In genomic region chr14:99044096-99044495, GRCm38 (mm10) we compare ENCODE assay signal across 9 mouse cellular contexts. TPM values are rescaled to one million over a fixed set of nuclear protein-coding genes. Genes with fewer than 3 reads are reported as not detected.
DNase-seq lines count a peak whose midpoint lies in the region; ATAC-seq and TF ChIP-seq lines count a peak whose summit lies in the region.
"Had no signal": no experiment of that assay in that cellular context is flagged by ENCODE, and none has a peak within 500 bp of the region (broad histone marks: within the 10 kb centered on the region; RNA-seq: fewer than 3 reads in every experiment).

No protein-coding gene starts in this region.

- H3K9me3 ChIP-seq in kidney, embryonic 16.5 days (ENCODE audit: low read length), result no peaks in the 10 kb centered on the region
- H3K9me3 ChIP-seq in embryonic facial prominence, embryonic 13.5 days, result no peaks in the 10 kb centered on the region
- H3K9me3 ChIP-seq in intestine, embryonic 15.5 days, result no peaks in the 10 kb centered on the region

- H3K4me1 ChIP-seq in kidney, embryonic 16.5 days (ENCODE audit: insufficient read depth, low read length), result peaks cover 44% of the 10 kb centered on the region
- H3K4me1 ChIP-seq in embryonic facial prominence, embryonic 13.5 days, result peaks cover 35% of the 10 kb centered on the region
- H3K4me1 ChIP-seq in intestine, embryonic 15.5 days (replicated peaks), result peaks cover 14% of the 10 kb centered on the region

- H3K9ac ChIP-seq in kidney, embryonic 16.5 days (replicated peaks; ENCODE audit: low read length), result peak overlapping the region; percentile 10
- H3K9ac ChIP-seq in embryonic facial prominence, embryonic 13.5 days, result peak overlapping the region; percentile 37
- no peak overlapping the region for H3K9ac ChIP-seq in intestine, embryonic 15.5 days

- TF ChIP-seq CTCF in gastrocnemius, adult 2 months (IDR thresholded peaks at IDR 0.05), result no peak

- intact Hi-C loops in gastrocnemius, adult 2 months (cut with DNase I), result no loop called here

- peak overlapping the region; percentile 79 for H3K4me3 ChIP-seq in kidney, embryonic 16.5 days (ENCODE audit: low read length)
- H3K4me3 ChIP-seq in embryonic facial prominence, embryonic 13.5 days, result peak overlapping the region; percentile 98
- H3K4me3 ChIP-seq in intestine, embryonic 15.5 days (replicated peaks), result peak overlapping the region; percentile 93; the same call in 1 of the 2 replicates
- H3K4me3 ChIP-seq in myocyte, result peak overlapping the region; percentile 87
- no peak overlapping the region for H3K4me3 ChIP-seq in gastrocnemius, adult 2 months

- no peak for ATAC-seq in kidney, embryonic 16.5 days (ENCODE audit: low FRiP score, low TSS enrichment)
- ATAC-seq in embryonic facial prominence, embryonic 13.5 days (ENCODE audit: insufficient number of reproducible peaks, insufficient read depth, low FRiP score, low TSS enrichment, low read depth), result no peak
- no peak for ATAC-seq in intestine, embryonic 15.5 days

- H3K27ac ChIP-seq in kidney, embryonic 16.5 days (ENCODE audit: low read length), result no peak overlapping the region
- H3K27ac ChIP-seq in embryonic facial prominence, embryonic 13.5 days, result no peak overlapping the region
- H3K27ac ChIP-seq in intestine, embryonic 15.5 days, result no peak overlapping the region
- no peak overlapping the region for H3K27ac ChIP-seq in gastrocnemius, adult 2 months

- no peak for TF ChIP-seq POLR2A in myocyte (IDR thresholded peaks at IDR 0.05; ENCODE audit: insufficient read length, low read depth)

- H3K36me3 ChIP-seq in kidney, embryonic 16.5 days (ENCODE audit: insufficient read depth, low read length), result 0 out of 2 replicates have a peak, but pooled peaks cover 9% of the 10 kb centered on the region
- peaks cover 5% of the 10 kb centered on the region for H3K36me3 ChIP-seq in embryonic facial prominence, embryonic 13.5 days
- no peaks in the 10 kb centered on the region for H3K36me3 ChIP-seq in intestine, embryonic 15.5 days
- H3K36me3 ChIP-seq in myocyte (ENCODE audit: control insufficient read depth, insufficient read depth), result peaks cover 6% of the 10 kb centered on the region

- no peaks in the 10 kb centered on the region for H3K27me3 ChIP-seq in kidney, embryonic 16.5 days (ENCODE audit: insufficient read depth, low read length)
- H3K27me3 ChIP-seq in embryonic facial prominence, embryonic 13.5 days, result no peaks in the 10 kb centered on the region
- H3K27me3 ChIP-seq in intestine, embryonic 15.5 days (replicated peaks), result no peaks in the 10 kb centered on the region
- H3K27me3 ChIP-seq in myocyte (ENCODE audit: control insufficient read depth, insufficient read depth, insufficient read length), result no peaks in the 10 kb centered on the region

- H3K4me2 ChIP-seq in kidney, embryonic 16.5 days (replicated peaks; ENCODE audit: low read depth, low read length), result peak overlapping the region; percentile 65
- peak overlapping the region; percentile 67 for H3K4me2 ChIP-seq in embryonic facial prominence, embryonic 13.5 days
- peak overlapping the region; percentile 61 for H3K4me2 ChIP-seq in intestine, embryonic 15.5 days (replicated peaks)
- peak overlapping the region; percentile 73 for H3K4me2 ChIP-seq in myocyte (ENCODE audit: low read depth)

- no peak overlapping the region for H3ac ChIP-seq in myocyte (ENCODE audit: control insufficient read depth, insufficient read length)

- DNase-seq in kidney, adult 9 months, result no peak
- no peak for DNase-seq in spleen, adult 18-20 months
- no peak for DNase-seq in right cerebral cortex, adult 2 months (ENCODE audit: low spot score in 2 of 2)
- DNase-seq in gastrocnemius, adult 2 months, result no peak
- DNase-seq: thymus, adult 18-20 months had no signal

- peaks cover 86% of the 10 kb centered on the region for H3K79me2 ChIP-seq in myocyte (ENCODE audit: control insufficient read depth, insufficient read depth)

- WGBS in kidney, embryonic 16.5 days, result 40% methylated on average over 10 of the region's 10 CpGs
- 44% methylated on average over 10 of the region's 10 CpGs for WGBS in embryonic facial prominence, embryonic 13.5 days
- WGBS in intestine, embryonic 15.5 days, result 39% methylated on average over 10 of the region's 10 CpGs

TF ChIP-seq in myocyte, 11 proteins besides CTCF, POLR2A, EP300 and RAD21:
- TF ChIP-seq REST (IDR thresholded peaks at IDR 0.05; ENCODE audit: insufficient read depth, insufficient read length) (no peak), SRF (IDR thresholded peaks at IDR 0.05; ENCODE audit: control insufficient read depth, insufficient read length, low read depth) (no peak), MYOD1 (IDR thresholded peaks at IDR 0.05; ENCODE audit: control insufficient read depth in 1 of 3, insufficient read length in 2 of 3, low read depth in 2 of 3) (no peak), MYOG (IDR thresholded peaks at IDR 0.05; ENCODE audit: control insufficient read depth in 1 of 3, insufficient read depth in 1 of 3, insufficient read length in 2 of 3, low read depth in 2 of 3) (no peak), TCF12 (IDR thresholded peaks at IDR 0.05; ENCODE audit: insufficient read depth, poor library complexity, severe bottlenecking) (no peak), POLR2AphosphoS2 (IDR thresholded peaks at IDR 0.05; ENCODE audit: insufficient read length, low read depth) (no peak), TCF3 (IDR thresholded peaks at IDR 0.05; ENCODE audit: insufficient read length, low read depth) (no peak), E2F4 (IDR thresholded peaks at IDR 0.05; ENCODE audit: insufficient read depth) (no peak), USF1 (IDR thresholded peaks at IDR 0.05; ENCODE audit: low read depth) (no peak), MAX (IDR thresholded peaks at IDR 0.05; ENCODE audit: low read depth) (no peak), CEBPB (IDR thresholded peaks at IDR 0.05; ENCODE audit: insufficient read depth, poor library complexity, severe bottlenecking) (no peak)

RNA-seq across cellular contexts. Expression of gene Mzt1, which starts 1.8 kb away (rescaled TPM):
- polyA plus RNA-seq in kidney, embryonic 16.5 days (2015; fragmentation: Nextera tagmentation; extraction: Ambion mirVana), result 64.9 and 73.1 TPM in 2 replicates
- polyA plus RNA-seq in embryonic facial prominence, embryonic 13.5 days (2015; fragmentation: Nextera tagmentation; extraction: Ambion mirVana), result 87.1 and 90.9 TPM in 2 replicates
- polyA plus RNA-seq in intestine, embryonic 15.5 days (2015; fragmentation: Nextera tagmentation; extraction: Ambion mirVana), result 60.8 and 70.6 TPM in 2 replicates
- 11.2 TPM for polyA plus RNA-seq in myocyte (2012; fragmentation: generic; extraction: Trizol)
- total RNA-seq in gastrocnemius, adult 2 months (2021), result 10 to 100 TPM; 30.8 to 35.6 TPM

RNA-seq across cellular contexts. Expression of gene Bora, which starts 1.9 kb away (rescaled TPM):
- polyA plus RNA-seq in kidney, embryonic 16.5 days (2015; fragmentation: Nextera tagmentation; extraction: Ambion mirVana), result 66.0 and 83.6 TPM in 2 replicates
- polyA plus RNA-seq in embryonic facial prominence, embryonic 13.5 days (2015; fragmentation: Nextera tagmentation; extraction: Ambion mirVana), result 70.5 and 80.3 TPM in 2 replicates
- polyA plus RNA-seq in intestine, embryonic 15.5 days (2015; fragmentation: Nextera tagmentation; extraction: Ambion mirVana), result 61.2 and 61.8 TPM in 2 replicates
- 4.3 TPM for polyA plus RNA-seq in myocyte (2012; fragmentation: generic; extraction: Trizol)
- under 1 TPM; 0.59 to 0.84 TPM for total RNA-seq in gastrocnemius, adult 2 months (2021)

RNA-seq across cellular contexts. Expression of gene Rpl36a-ps1, which starts 50.0 kb away (rescaled TPM):
- 0.82 and 2.1 TPM in 2 replicates for polyA plus RNA-seq in kidney, embryonic 16.5 days (2015; fragmentation: Nextera tagmentation; extraction: Ambion mirVana)
- 1.6 and 6.4 TPM in 2 replicates for polyA plus RNA-seq in embryonic facial prominence, embryonic 13.5 days (2015; fragmentation: Nextera tagmentation; extraction: Ambion mirVana)
- 0.96 and 1.6 TPM in 2 replicates for polyA plus RNA-seq in intestine, embryonic 15.5 days (2015; fragmentation: Nextera tagmentation; extraction: Ambion mirVana)
- 12.9 TPM for polyA plus RNA-seq in myocyte (2012; fragmentation: generic; extraction: Trizol)
- total RNA-seq in gastrocnemius, adult 2 months (2021), result 1 to 10 TPM in 1 of 2 experiments, under 1 TPM in 1; 0.81 to 3.6 TPM

RNA-seq across cellular contexts. Expression of gene Pibf1, which starts 55.1 kb away (rescaled TPM):
- polyA plus RNA-seq in kidney, embryonic 16.5 days (2015; fragmentation: Nextera tagmentation; extraction: Ambion mirVana), result 18.4 and 20.3 TPM in 2 replicates
- polyA plus RNA-seq in embryonic facial prominence, embryonic 13.5 days (2015; fragmentation: Nextera tagmentation; extraction: Ambion mirVana), result 23.9 and 25.0 TPM in 2 replicates
- 15.6 and 17.0 TPM in 2 replicates for polyA plus RNA-seq in intestine, embryonic 15.5 days (2015; fragmentation: Nextera tagmentation; extraction: Ambion mirVana)
- polyA plus RNA-seq in myocyte (2012; fragmentation: generic; extraction: Trizol), result 2.5 TPM
- total RNA-seq in gastrocnemius, adult 2 months (2021), result 10 to 100 TPM in 1 of 2 experiments, 1 to 10 TPM in 1; 5.8 to 11.0 TPM

RNA-seq across cellular contexts. Expression of gene Dis3, which starts 55.5 kb away (rescaled TPM):
- 28.4 and 31.1 TPM in 2 replicates for polyA plus RNA-seq in kidney, embryonic 16.5 days (2015; fragmentation: Nextera tagmentation; extraction: Ambion mirVana)
- 34.6 and 37.5 TPM in 2 replicates for polyA plus RNA-seq in embryonic facial prominence, embryonic 13.5 days (2015; fragmentation: Nextera tagmentation; extraction: Ambion mirVana)
- 27.2 and 31.9 TPM in 2 replicates for polyA plus RNA-seq in intestine, embryonic 15.5 days (2015; fragmentation: Nextera tagmentation; extraction: Ambion mirVana)
- polyA plus RNA-seq in myocyte (2012; fragmentation: generic; extraction: Trizol), result 12.3 TPM
- 10 to 100 TPM; 12.2 to 13.0 TPM for total RNA-seq in gastrocnemius, adult 2 months (2021)

Comparison
In these comparisons a context has a peak if more than half of its experiments do, and no peak if none do; other contexts are left out.
1. RNA of gene Bora, which starts 1.9 kb away (polyA plus RNA-seq): 70.5 to 80.3 TPM in embryonic facial prominence, embryonic 13.5 days, 66.0 to 83.6 TPM in kidney, embryonic 16.5 days and 61.2 to 61.8 TPM in intestine, embryonic 15.5 days; 4.3 TPM in myocyte (single experiment); every median in the first group is over 10 times any median in the second.
2. Peak in every context shown above with its lines, with median percentiles within 50 percentile points of each other: H3K4me2 ChIP-seq.